Mouse (Mus musculus): Measurements from ENCODE around the gene Ifih1.

The Ifih1 gene

DNA sequence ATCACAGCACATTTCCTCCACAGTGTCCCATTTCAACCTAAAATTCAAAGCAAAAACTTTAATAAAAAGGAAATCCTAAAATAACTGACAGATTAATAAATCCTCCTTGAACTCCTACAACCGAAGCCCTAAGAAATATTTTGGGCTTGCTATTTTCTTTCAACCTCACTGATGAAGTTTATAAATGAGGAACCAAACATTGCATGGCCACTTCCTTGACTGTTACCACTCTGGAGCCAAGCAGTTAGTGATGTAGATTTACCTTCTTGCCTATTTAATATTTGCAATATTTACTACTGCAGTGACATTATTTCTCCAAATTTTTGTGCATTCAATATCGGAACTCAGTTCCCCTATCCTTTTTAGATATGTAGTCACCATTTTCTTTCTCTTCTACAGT, 6.2 kb downstream of the Ifih1 start:
- no peak for DNase-seq (ENCODE audit: low spot score)

DNA sequence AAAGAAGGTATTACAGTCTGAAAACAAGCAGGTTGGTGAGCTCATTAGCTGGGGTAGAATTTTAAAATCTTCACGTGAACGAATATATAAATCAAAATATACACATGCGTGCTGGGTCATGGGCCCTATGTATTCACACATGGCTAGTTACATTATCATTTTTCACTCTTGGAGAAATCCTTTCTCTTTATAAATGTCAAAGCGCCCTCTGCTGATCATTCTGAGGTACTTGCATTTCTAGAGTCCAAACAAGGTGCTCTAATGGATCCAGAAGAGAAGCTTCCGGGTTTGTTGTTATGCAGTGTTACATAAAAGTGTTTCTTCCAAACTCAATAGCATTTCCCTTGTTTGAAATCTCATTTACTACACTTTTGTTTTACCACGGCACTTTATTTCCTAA, 15.6 kb downstream of the Ifih1 start:
- DNase-seq (ENCODE audit: low spot score), result no peak

DNA sequence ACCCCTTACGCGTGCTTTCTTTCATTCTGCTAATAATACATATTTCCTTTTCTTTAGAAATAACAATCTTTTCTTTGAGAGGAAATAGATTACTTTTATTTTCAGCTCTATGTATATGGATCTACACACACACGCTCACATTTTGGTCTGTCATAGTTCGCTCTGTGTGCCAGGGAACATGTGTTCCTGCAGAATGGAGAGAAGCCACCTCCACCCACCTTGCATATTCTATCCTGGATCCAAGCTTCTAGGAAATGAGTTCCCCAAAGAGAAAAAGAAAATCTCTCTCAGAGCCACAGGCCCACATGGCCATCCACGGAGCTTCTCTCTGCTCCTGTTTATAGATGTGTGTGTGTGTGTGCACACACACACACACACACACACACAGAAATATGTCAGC, 17.7 kb downstream of the Ifih1 start:
- DNase-seq (ENCODE audit: low spot score), result no peak

DNA sequence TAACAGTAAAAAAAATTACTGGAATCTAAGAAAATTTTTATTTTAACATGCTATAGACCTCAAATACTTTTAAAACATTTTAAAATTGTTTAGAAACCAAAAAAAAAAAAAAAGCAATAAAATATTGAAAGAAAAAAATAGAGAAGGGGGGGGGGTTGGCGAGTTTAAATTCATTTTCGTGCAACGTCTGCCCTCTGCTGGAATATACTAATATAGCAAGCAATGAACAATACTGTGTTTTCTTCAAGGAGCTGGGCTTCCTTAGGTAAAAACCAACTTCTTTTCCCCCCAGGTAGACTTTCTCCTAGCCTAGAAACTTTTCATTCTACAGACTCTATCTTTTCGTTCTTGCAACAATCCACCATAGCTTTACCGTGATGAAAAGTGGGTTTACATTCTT, 18.3 kb downstream of the Ifih1 start:
- no peak for DNase-seq (ENCODE audit: low spot score)

DNA sequence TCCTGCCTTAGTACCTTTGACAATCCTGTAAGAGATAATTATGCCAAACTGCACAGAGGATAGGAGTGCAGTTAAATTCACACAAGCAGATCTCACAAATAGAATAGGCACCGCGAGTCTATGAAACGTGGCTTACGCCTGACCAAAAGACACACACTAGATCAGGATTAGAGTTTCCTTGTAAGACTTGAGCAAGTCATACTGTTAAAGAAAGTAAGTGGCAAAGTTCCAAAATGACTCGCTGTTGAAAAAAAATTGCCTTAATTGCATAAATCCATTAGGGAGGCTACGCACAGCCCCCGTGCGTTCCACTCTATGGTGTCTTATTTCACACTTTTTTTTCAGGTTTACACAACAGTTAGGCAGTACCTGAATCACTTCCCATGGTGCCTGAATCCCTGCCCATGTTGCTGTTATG, 23.0 kb downstream of the Ifih1 start:
- no peak for DNase-seq (ENCODE audit: low spot score)

DNA sequence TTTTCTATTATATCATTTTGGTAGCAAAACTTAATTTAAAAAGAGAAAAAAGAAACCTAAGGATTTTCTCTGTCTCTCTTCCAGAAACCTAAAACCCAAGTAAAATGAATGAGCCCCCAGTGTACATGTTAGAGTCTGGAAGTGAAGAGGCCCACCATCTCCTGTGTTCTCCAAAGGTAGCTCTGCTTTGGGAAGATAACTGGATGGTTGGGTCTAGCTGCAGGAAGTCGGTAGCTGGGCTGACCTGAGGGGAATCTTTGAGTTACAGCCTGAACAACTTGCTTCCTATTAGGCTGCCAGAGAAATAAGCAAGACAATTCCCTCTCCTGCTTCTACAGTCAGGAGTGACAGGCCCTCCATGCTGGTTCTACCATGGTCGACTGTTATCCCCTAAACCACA, 26.4 kb downstream of the Ifih1 start:
- DNase-seq (ENCODE audit: low spot score), result no peak

DNA sequence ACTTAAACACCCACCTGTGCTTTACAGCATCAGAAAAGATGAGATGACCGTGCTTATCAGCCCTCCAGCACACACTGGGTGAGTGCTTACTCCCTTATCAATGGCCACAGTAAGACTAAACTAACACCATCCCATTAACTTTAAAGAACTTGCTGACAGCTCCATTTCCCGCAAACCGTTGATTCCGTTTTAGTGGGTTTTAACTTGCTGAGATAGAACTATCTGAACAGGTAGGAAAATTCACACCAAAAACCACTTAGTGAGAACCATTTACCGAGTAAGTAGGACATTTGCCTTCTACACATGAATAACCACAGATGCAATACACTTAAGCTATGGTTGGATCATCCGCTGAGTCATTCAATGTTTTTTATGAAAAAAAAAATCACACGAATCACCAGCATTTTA, 27.1 kb downstream of the Ifih1 start:
- peak; percentile 48 for DNase-seq (ENCODE audit: low spot score)

DNA sequence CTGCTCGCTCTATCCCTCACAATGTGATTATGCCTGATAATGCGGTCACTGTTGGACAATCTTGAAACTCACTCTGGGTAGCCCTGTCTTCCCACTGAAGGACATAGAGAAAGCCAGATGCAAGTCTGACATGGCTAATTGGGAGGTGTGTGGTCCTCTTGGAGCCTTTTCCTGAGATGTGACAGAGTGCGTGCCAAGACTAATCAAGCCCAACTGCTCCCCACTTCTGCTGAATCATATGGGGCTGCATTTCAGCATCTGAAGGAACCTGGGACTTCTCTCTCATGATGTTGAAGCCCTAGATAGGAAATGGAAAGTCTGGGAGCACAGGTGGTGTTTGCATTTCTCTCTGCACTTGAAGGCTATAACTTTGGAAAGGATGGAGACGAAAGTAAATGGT, 32.9 kb downstream of the Ifih1 start:
- DNase-seq (ENCODE audit: low spot score), result no peak

DNA sequence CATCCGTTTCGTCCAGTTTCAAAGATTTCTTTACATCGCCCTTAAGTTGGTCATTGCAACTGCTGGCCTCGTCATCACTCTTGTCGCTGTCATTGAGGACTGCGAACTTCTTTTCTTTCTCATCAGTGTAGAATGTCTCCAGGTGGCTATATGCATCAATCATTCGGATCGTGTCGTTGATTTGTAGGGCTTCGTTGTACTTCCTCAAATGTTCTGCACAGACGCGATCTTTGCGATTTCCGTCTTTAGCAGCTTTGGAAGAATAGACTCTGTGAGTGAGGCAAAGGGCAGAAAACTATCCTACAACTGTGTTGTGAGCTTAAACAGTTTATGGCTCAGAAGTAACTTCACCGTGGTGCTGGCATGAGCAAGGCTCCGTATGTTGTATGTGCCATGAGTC, 39.9 kb downstream of the Ifih1 start:
- DNase-seq (ENCODE audit: low spot score), result no peak

DNA sequence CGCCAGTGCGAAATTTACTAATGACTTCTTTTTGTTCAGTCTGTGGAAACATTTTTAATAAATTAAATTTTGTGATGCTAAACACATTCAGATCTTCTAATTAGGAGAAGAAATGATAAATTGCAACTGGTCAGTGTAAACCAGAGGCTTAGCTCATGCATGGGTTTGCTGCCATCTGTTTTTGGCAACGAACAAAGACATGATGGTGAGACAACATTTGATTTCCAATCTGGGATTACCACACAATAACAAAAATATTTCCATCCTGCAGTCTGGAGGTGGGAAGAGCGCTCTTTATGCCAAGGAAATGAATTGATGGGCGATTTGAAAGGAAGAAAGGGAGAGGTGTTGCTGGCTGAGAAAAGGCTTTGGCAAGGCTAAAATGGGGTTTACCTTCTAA, 42.5 kb downstream of the Ifih1 start:
- DNase-seq (ENCODE audit: low spot score), result no peak

DNA sequence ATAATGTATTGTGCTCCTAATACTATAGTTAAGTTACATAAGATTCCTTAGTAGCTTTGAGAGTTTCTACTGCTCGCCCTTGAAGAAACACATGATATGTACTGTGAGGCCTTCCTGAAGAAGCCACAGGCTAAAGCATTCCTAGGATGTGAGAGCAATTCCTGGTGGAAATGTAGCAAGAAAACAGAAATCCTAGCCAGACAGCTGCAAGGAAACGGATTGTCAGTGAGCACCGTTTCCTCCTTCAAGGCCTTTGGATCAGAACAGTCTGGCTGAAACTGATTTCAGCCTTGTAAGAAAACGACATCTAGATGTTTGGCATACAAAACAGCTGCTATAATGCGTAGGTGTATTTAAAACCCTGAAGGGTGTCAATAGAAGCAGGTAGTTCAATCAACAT, 49.5 kb downstream of the Ifih1 start:
- no peak for DNase-seq (ENCODE audit: low spot score)

DNA sequence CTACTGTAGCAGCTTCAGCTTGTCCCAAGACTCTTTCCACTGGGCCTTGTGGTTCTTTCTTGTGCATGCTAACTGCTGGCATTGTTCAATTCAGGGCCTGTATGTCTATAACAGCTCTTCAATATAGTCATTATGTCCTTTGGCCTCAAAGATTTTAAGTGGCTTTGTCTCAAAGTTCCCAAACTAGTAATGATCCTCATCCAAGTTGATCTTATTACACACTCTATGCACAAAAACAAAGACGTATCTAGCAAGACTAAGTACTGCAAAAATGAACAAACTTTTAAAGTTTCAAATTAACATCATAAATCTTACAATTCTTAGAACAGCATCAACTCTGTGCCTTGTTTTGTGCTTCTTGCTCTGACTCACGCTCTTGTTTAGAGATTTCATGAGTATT, 51.6 kb downstream of the Ifih1 start:
- no peak for DNase-seq (ENCODE audit: low spot score)

DNA sequence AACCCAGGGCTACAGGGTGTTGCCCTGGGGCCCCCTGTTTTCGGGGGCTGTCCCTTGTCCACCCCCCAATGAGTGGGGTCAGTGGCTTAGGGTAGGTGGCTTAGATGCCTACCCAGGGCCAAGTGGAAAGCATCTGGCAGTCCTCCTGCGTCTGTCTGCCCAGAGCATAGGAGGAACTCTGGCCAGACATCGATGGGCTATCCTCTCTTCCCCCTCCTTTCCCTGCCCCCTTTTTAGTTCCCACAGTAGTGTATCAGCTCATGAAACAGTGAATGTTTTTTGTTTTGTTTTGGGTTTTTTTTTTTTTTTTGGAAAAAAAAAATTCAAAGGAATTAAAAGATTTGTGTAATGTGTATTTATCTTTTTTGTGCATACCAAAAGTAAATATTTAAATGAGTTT, 54.5 kb downstream of the Ifih1 start:
- no peak for DNase-seq (ENCODE audit: low spot score)

DNA sequence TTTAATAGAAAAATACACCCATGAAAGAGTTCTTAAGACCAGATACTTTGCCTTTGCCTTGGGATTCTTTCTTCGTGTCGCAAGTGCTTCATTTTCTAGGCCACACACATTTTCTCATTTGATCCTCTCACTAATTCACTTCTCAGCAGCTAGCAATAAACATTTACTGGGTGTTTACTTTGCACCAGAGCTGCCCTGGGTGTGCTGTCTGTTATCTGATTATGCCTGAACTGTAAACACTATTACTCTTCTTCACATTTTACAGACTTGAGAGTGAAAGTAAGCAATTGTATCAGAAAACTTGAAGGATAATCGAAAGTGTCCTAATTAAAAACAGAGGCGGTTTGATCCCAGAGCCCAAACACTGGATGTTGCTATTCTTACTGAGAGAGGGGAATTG, 56.7 kb downstream of the Ifih1 start:
- DNase-seq (ENCODE audit: low spot score), result no peak

DNA sequence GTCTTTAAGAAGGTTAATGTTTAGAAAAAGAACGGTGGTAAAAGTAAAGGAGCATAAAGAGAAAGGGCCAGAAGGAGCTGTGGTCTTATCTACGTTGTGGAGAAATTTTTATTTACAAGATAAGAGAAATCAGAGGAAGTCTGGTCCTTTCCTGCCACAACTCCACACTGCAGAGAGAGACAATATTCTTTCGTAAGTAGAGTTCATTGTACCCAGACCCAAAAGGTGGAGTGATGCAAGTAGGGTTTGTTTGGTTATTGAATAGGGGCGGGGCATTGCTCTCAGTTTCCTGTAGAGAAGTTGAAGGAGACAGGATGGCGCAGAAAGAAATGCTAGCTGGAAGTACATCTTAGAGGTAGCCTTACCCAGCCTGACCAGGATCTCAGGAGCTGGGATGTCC, 60.3 kb downstream of the Ifih1 start:
- no peak for DNase-seq (ENCODE audit: low spot score)

DNA sequence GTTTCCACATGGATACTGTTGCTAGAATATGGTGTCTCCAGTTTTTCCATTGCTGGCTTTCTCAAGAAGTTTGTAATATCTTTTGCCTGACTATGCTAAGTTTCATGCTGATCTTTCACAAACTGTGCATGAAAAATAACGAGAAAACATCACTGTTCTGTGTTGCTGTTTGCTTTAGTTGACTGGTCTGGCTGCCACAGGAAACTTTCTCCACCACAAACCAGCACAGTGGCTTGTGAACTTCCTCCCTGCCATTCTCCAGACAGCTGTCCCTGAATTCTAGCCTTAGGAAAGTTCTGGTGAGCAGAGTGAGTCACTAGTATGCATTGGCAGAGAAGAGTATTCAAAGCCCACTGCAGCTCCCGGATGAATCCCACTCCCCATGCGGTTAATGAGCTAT, 71.1 kb downstream of the Ifih1 start:
- no peak for DNase-seq (ENCODE audit: low spot score)

DNA sequence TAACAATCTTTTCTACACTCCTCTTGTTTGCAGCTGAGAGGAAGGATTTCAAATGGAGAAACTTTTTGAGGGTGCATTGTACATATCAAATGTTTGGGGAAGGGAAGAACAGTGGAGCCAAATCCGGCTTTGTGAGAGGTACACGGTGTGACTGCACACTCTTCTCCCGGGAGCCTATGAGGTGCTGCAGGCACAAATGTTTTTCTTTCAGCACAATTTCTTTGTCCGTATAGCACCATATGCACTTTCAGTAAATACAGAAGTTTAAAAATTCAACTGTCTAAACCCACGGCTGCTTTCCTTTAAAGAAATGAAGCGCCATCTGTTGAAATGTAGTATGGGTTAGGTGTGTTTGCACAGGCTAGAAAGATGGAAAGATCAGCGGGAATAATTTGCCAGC, 71.8 kb downstream of the Ifih1 start:
- no peak for DNase-seq (ENCODE audit: low spot score)

DNA sequence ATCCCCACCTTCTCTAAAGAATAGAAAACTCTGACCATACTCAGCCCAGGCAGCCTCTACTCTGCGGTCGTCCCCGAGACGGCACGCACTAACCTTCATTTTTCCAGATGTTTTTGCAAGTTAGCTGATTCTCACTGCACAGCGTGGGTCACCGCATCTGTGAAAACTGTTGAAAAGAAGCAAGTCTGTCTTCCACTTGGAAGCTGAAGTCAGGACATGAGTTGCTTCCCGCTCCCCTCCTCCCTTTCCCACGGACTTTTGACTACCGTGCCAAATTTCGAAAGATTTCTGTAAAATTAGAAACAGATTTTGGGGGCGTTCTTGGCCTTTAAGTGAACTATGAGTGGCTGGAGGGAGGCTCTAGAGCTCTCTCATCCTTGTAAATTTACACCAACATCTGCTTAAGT, 72.3 kb downstream of the Ifih1 start, which contains the start of gene Fap:
Gene Fap, minus strand, starts transcription at position 323 of the 407 bp plus-strand sequence.
- no peak for DNase-seq (ENCODE audit: low spot score)

DNA sequence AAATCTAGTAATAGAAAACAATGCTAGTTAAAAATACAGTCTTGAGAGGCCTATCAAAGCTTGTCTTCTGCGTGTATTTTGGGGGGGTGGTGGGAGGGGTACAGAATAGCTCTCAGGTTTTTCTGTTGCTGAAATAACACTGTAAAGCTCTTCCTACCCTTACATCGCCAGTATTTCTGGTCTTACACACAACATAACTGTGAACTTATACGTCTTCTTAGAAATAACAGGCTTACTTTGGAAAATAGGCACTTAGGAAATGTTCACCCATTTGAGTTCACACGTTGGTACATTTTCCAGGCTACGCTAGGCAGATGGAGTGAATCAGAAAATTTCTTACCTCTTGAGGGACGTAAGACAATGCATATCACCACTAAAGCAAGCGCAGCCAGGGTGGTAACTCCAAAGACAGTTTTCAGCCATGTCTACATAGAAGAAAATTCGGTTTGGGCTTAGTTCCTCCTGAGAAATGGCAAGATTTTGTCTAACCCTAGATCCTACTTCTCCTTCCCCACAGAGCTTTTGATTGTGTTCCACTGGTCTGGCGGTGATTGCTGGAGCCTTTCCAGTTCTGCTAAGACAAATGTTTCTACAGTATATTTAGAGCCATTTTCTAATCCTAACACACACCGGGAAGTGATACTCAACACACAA, 72.8 kb downstream of the Ifih1 start:
- no peak for DNase-seq (ENCODE audit: low spot score)

DNA sequence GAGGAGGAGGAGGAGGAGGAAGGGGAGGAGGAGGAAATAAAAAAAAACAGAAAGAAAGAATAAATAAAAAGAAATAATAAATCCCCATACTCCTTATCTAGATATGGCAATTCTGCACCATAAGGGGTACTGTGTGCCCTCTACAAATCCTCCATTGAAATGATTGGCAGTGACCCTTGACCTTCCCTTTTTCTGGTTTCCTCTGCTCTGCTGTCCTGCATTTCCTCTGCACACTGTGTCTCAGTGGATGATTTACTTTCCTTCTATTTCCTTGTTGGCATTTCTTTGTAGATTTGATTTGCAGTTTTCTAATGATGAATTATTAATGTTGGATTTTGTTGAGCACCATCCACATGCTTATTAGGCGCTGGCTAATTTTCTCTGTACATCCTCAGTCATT, 81.4 kb downstream of the Ifih1 start:
- no peak for DNase-seq (ENCODE audit: low spot score)

DNA sequence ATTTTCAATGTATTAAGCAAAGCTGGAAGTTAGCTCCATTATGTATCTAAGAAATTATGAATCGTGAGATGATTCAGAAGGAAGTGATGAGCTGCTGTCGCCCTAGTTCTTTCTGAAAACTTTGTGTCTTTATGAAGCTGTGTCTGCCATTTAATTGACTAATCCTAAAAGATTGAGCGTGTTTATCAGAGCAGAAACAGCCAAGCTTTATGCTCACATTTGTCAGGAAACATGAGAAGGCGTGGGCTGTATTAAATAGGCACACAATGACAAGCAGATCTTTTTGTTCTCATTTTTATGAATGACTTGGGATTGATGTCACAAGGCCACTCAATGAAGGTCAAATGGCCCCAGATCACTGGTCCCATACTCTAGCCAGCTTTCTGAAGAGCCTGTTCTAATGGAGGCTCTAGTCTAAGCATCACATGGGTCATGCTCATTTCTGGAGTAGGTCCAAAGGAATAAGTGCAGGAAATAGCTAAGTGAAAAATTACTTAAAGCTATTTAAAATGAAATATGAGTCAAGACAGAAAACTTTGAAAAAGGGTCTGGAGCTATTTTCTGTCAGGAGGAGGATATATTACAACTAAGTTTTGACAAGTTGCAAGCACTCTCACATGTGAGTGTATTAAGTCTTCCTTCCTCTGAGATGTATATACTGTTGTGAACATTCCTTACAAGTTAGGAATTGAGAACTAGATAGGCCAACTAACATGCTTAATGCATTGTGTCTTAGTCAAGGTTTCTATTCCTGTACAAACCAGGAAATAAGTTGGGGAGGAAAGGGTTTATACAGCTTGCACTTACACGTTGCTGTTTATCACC, 83.2 kb downstream of the Ifih1 start:
- DNase-seq (ENCODE audit: low spot score), result no peak

DNA sequence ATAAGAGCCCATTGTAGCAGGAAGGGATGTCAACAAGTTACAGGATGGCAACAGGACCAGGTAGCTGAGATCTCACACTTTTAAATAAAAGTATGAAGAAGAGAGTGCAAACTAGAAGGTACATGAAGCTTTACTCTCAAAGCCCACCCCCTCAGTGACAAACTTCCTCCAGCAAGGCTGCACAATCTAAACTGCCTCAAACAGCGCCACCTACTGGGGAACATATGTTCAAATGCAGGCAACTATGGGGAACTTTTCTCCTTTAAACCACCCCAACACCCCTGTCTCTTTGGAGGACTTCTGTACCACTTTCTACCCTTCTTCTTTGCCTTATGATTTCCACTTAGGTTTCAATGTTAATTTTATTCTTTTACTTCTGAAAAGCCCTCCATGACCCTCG, 88.6 kb downstream of the Ifih1 start:
- DNase-seq (ENCODE audit: low spot score), result no peak

DNA sequence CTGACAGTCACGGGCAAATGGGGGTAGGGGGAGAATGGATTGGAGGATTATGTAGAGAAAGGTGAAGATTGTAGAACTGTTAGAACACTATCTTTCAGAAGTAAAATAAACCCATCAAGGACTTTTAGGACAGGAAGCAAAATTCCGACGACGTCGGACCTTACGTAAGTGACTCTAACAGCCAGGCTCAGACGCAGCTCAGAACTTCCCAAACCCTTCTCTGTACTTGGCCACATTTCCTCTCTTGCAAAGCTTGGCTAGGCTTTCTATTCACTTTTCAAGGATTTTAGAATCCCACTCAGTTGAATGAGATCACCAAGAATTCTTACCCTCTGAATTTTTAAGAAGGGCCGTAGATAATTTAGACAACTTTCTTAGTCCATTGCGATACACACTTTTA, 89.7 kb downstream of the Ifih1 start:
- no peak for DNase-seq (ENCODE audit: low spot score)

DNA sequence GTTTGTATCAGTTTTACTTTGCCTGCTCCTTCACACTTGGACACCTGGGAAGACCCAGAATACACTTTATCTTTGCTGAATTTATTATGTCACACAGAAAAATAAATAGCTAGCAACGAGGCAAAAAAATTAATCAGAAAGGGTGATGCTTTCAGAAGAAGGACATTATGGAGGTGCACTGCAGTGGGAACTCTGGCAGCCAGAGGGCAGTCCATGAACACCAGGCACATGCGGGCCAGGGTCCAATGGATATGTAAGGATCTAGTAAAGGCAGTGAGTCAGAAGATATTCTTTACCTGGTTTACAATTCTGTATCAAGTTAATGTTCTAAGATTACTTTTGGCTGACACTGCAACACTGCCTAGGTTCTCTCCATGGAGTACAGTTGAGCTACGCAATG, 96.4 kb downstream of the Ifih1 start:
- no peak for DNase-seq (ENCODE audit: low spot score)

Data from spleen, adult 12 weeks (tissue).